Mouse (Mus musculus) liver, embryonic 14.5 days (tissue): ENCODE data around the gene Ldlrap1.
A peak's percentile ranks its signal among the peaks of the same experiment; 100 is the strongest.

Source experiments
- CTCF ChIP-seq: IDR thresholded peaks from 2 replicates; pipeline ENCODE4 v1.5.1; 2016; ENCODE audit warnings: antibody characterized with exemption, low read depth, control low read depth
- EP300 ChIP-seq: IDR thresholded peaks from 2 replicates; pipeline ENCODE4 v1.6.1; 2016; ENCODE audit warnings: antibody characterized with exemption, low read depth

DNA sequence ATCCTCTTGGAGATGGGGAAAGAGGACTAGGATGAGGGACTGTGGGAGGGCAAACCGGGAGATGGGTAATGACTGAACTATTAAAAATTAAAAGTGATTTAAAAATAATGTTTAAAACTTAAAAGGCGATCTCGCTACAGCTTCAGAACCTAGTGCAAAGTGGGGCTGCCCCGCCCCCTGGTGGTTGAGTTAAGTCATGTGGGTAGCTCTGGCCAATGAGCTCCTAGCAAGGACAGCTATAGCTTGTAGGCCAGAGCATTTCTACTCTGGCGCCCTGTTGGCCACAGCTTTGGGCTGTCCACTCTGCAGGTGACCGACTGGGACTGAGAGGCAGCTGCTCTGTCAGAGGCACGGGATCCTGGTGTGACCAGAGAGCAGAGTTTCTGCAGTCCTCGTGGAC is 53.9 kb downstream of the Ldlrap1 start:
- peak; percentile 92 for TF ChIP-seq CTCF
- TF ChIP-seq EP300, result no peak
